Mouse (Mus musculus) forelimb bud, embryonic 11.5 days (tissue): ENCODE measurements at regions not wholly inside any gene's neighbourhood (a gene's known extent, or its start where the extent isn't known, plus 50 kb on each side); places are given as distances from the start of the nearest gene placed in this dataset.

Experiments used
- DNase-seq: peaks from one replicate; pipeline ENCODE4 v3.0.0-alpha.2; 2012; ENCODE audit warnings: low read depth, low spot score

DNA sequence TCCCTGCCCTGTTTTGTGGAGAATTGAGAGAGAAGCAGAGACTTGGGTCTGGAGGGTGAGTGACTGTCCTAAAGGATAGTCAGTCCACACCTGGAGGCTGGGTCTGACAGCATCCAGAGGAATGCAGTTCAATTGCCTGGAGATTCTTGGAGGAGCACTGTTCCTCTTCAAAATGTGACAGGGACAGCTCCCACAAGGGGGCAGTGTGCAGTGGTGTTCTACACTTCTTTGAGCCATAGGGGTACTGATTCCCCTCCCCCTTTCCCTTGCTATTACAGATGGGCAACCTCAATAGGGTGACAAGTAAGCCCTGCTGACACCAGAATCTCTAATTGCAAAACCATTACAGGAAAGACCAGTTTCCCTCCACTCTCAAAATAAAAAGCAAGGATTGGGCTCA, 63.7 kb upstream of the Gm773 start:
- no peak for DNase-seq

DNA sequence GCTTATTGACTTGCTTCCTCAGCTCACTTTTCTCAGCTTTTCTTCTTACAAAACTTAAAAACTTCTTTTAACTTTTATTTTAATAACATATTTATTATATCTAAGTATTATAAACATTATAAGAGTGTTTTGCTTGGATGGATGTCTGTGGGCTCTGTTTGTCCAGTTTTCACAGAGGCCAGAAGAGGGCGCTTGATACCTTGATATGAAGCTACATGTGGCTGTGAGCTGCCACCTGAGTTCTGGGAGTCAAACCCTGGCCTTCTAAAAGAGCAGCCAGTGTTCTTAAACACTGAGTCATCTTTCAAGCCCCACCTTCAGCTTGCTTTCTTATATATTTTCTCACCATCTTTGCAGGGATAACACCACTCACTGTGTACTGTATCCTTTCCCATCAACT, 61.5 kb upstream of the Gm773 start:
- DNase-seq = peak; percentile 16

DNA sequence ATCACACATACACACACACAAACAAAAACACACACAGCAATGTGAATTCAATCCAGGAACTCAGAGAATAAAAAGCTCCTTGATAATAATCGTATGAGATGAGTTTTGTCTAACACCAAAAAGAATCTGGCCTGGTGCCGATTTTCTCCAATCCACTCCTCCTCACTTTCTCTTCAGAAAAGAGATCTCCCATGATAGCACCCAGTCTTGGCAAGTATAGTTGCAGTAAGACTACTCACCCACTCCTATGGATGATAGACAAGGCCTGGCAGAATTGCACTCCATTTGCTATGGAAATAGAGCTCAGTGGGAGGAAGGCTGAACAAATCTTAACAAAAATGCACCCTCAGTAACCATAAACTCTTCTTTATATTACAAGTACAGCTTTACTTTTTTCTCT, 57.0 kb upstream of the Gm773 start:
- no peak for DNase-seq
